Mouse (Mus musculus) small intestine, adult 2 months (tissue): ENCODE measurements around the gene Cfap299.
"Not testable (repeated sequence)": the region's sequence is repeated elsewhere in the genome, so short reads cannot be mapped to it uniquely, and the experiment has no call there.

ENCODE experiments used
- CTCF ChIP-seq: fragments of 200-500 bp; IDR thresholded peaks from 2 replicates; pipeline ENCODE4 v1.5.1; 2012; ENCODE audit warnings: low read depth, mild to moderate bottlenecking, control low read depth, inconsistent platforms, low read length, moderate library complexity, mixed read lengths; ENCODE audit not compliant: insufficient replicate concordance, insufficient read length; ENCODE audit errors: extremely low read depth
- POLR2A ChIP-seq: fragments of 200-500 bp; IDR thresholded peaks from 2 replicates; pipeline ENCODE4 v1.6.1; 2012; ENCODE audit warnings: low read depth, mild to moderate bottlenecking, control low read depth, inconsistent platforms, low read length, moderate library complexity

GRCm38 (mm10) chr5:98576538-98576937, 247.4 kb downstream of the Cfap299 start:
- TF ChIP-seq POLR2A, CTCF: not testable (repeated sequence)
